Mouse (Mus musculus): ENCODE data around the gene Carm1.

DNA sequence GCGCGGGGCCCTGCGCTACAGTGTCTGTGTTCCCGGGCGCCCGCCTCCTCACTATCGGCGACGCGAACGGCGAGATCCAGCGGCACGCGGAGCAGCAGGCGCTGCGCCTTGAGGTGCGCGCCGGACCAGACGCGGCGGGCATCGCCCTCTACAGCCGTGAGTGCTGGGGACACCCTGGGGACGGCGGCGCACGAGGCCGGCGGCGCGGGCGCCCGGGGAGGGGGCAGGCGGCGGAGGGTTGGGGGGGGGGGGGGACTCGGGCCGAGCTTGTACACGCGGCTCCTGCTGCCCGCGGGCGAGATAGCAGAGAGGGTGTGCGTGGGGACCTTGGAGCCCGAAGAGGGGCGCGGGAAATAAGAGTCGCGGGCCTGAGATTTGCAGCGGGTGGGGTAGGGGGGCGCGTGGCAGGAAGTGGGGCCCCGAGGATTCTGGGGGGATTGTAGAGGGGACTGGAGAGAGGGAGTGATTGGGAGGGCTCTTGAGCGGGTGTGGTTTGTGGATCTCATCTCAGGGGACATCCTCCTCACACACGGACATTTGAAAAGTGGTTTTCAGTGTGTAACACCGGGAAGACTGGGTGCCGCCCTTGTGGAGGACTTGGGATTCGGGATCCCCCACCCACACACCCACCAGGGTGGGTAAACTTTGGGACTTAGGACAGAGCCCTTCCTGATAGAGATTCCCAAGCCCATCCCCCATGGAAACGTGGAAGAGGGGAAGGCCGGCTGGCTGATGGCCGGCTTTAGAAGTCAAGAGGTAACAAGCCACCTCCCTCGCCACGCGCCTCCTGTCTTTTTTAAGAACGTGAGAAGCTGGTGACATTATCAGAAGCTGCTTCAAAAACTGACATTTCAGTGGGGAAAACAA, 614 bp downstream of the Carm1 start:
- peak; percentile 14; the same call in 1 of the 2 replicates for TF ChIP-seq CTCF (IDR thresholded peaks at IDR 0.05; ENCODE audit: extremely low read depth, insufficient read length, insufficient replicate concordance, low read depth, low read length)
- no peak for TF ChIP-seq POLR2A (IDR thresholded peaks at IDR 0.05; ENCODE audit: low read depth, low read length)
